Mouse (Mus musculus) gastrocnemius, postnatal 14 days (tissue): ENCODE data around the gene Hist1h3d. TPM values are rescaled to one million over a fixed set of nuclear protein-coding genes. Genes with fewer than 3 reads are reported as not detected.
"Not testable (repeated sequence)": the region's sequence is repeated elsewhere in the genome, so short reads cannot be mapped to it uniquely, and the experiment has no call there.

Source experiments
- DNase-seq: peaks from one replicate; pipeline ENCODE4 v3.0.0; 2021; ENCODE audit warnings: mixed read lengths
- intact Hi-C: fragments of 180-260 bp; cut with DNase I; formaldehyde crosslinking; loops from one replicate; pipeline ENCODE4 v1.15.1; 2025; ENCODE audit warnings: low total_unique reads
- total RNA-seq, 2 experiments: library from RNA; stranded (reverse); gene quantifications; 2 replicates each; pipeline ENCODE4 v1.2.3; 2021

Gene Hist1h3d
- total RNA-seq, 2 experiments from 2014 or later, result 13.5 to 15.2 TPM

- intact Hi-C loops, result no loop called here
- DNase-seq, result peak; percentile 87
Observed at GRCm38 (mm10) chr13:23581408-23582218, 6.0 kb downstream of the Hist1h3d start, which contains the start of gene Hist1h4d. Hist1h4d (plus strand) TSS chr13:23581598.

DNA sequence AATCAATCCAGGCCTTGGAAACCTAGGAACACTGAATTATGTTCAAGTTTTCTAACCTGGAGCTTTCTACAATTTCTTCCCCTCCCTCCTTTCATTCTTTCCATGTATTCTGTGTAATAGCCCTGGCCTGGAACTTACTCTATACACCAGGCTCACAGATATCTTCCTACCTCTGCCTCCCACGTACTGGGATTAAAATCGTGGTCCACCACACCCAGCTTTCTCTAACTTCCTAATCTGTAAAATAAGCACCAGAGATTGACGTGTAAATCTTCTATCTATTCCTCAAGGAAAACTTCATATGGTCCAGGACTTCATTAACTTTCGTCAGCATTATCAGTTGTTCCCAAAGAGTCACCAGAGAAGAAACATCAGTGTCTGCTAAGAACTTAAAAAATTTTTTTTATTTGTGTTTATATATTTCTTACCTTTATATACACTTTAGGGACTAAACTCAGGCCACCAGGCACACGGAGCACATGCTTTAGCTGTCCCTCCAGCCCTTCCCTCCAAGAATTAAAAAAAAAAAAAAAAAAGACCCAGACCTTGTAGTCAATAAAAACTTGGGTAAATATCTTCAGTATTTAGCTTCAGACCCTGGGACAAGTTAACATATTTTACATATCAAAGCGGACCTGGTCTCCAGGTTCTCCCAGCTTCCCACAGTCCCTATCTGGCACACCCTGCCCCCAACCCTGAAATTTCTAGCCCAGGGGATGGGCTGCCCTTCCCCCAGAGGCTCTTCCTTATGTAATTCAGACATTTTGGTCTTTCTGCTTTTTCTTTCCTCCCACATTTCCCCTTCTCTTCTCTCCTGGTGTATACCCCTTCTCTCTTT lies 6.9 kb downstream of the Hist1h3d start:
- intact Hi-C loops, result no loop called here
- DNase-seq, result no peak

GRCm38 (mm10) chr13:23583387-23584068 lies 8.0 kb downstream of the Hist1h3d start:
- DNase-seq, result no peak
- intact Hi-C loops, result no loop called here

DNA sequence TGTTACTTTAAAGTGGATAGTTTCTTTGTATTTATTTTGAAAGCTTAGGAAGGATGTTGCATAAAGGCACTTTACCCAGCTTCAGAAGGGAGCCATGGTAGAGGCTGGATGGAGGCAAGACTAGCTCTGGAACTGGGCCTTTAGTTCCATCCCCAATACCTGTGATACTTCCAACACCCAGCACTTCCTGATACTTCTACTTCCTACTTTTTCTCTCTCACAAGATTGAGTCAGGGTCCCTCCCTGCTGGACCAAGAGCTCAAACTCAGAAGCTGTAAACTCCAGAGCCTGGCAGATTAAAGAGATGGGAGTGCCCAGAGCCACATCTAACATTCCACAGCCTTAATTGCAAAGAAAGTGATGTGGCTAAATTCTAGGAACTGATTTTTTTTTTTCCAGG lies 8.8 kb downstream of the Hist1h3d start:
- no peak for DNase-seq
- intact Hi-C loops, result no loop called here

DNA sequence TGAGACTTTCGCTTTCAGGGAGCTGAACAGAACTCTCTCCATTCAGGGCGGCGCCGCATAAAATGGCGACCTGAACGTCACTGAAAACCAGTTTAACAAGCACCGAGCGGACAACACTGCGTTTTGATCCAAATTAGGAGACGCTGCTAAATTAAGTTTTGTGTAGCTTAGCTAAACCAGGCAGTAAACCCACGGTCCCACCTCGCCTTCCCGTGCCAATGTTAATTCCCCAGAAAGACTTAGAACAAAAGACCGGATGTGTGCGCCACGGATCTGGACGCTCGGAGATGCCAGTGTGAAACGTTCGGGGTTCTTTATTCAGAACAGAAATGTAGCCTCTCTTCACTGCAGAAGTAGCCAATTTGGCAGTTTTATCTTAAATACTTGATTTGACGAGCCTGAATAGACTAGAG lies 9.5 kb downstream of the Hist1h3d start:
- intact Hi-C loops, result no loop called here
- peak; percentile 71 for DNase-seq

DNA sequence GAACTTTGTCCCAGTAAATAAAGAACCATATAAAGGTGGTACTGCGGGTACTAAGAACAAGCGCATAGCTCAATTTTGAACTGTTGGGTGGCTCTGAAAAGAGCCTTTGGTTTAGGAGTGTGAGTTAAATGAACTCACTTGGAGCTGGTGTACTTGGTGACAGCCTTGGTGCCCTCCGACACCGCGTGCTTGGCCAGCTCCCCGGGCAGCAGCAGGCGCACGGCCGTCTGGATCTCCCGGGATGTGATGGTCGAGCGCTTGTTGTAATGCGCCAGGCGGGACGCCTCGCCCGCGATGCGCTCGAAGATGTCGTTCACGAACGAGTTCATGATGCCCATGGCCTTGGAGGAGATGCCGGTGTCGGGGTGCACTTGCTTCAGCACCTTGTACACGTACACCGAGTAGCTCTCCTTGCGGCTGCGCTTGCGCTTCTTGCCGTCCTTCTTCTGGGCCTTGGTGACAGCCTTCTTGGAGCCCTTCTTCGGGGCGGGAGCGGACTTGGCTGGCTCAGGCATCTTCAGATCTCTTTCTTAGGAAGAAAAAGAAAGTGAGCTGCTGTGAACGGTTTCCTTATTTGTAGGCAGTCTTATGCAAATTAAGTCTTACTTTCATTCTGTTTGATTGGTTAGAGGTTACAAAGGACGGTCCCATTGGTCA lies 10.0 kb downstream of the Hist1h3d start:
- intact Hi-C loops, result not testable (repeated sequence)
- peak; percentile 46 for DNase-seq

- no peak for DNase-seq
- intact Hi-C loops, result no loop called here
Observed at GRCm38 (mm10) chr13:23586099-23586939, 10.8 kb downstream of the Hist1h3d start.

- intact Hi-C loops, result no loop called here
- no peak for DNase-seq
Observed at GRCm38 (mm10) chr13:23586940-23587225, 11.3 kb downstream of the Hist1h3d start.

DNA sequence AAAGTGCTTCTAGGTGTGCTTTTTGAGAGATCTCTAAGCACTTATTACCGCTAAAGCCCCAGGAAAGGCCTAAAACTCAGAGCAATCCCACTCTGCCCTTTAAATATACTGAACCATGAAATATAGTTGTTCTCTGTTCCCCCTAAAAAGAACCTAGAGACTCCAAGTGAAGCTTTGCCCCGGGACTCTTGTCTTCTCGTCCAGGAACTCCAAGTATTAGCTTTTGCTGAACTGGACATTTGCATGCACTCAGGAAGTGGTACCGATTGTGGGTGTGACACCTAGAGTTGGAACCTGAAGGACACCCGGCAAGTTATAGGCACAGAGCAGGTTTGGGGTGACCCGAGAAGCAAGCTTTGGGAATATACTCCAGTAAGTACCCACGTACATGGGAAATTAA lies 15.6 kb downstream of the Hist1h3d start:
- no peak for DNase-seq
- intact Hi-C loops, result loop anchor here (10.0 kb wide), 1 partner anchor 166 kb away; the partner anchor contains the start of gene Abt1

DNA sequence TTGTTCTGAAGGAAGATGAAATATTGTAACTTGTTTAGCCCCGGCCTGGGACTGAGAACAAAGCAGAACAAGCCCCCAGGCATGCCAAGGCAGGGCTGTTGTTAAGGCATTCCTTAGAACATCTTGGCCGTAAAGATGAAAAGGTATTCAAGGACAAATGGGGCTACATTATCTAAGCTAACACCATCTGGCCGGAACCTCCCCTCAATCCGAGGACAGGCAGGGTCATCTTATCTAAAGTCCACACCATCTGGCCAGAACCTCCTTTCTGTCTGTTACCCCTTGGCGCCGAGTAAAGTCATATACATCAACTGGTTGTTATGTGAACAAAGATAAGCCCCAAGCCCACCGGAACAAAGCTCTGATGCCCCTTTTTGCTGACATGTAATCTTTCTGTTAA lies 16.3 kb downstream of the Hist1h3d start:
- not testable (repeated sequence) for DNase-seq
- intact Hi-C loops, result loop anchor here (10.0 kb wide), 1 partner anchor 167 kb away; the partner anchor contains the start of gene Abt1

- intact Hi-C loops, result loop anchor here (10.0 kb wide), 1 partner anchor 168 kb away; the partner anchor contains the start of gene Abt1
- no peak for DNase-seq
Observed at GRCm38 (mm10) chr13:23592614-23593013, 17.1 kb downstream of the Hist1h3d start.

- intact Hi-C loops, result loop anchor here (10.0 kb wide), 1 partner anchor 168 kb away; the partner anchor contains the start of gene Abt1
- no peak for DNase-seq
Observed at GRCm38 (mm10) chr13:23593051-23593770, 17.6 kb downstream of the Hist1h3d start.

DNA sequence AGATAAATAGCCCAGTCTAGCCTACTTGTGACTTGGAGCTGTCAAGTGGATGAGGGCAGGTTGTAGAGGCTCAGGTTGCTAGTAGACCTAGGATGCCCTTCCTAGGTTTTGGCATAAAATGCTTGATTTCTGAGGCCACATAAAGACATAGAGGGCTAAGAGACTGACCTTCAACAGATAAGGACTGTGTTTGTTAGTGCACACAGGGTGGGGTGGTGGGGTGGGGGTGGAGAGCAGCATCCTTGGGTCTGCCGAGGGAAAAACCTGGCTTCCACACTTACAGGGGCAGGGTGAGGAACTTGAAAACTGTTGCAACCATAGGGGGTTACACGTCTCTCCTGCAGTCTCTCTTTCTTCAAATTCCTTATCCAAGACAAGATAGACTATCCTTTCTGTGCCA lies 19.6 kb downstream of the Hist1h3d start:
- DNase-seq, result no peak
- intact Hi-C loops, result loop anchor here (10.0 kb wide), 1 partner anchor 170 kb away; the partner anchor contains the start of gene Abt1

GRCm38 (mm10) chr13:23595622-23596372 lies 20.2 kb downstream of the Hist1h3d start:
- no peak for DNase-seq
- intact Hi-C loops, result loop anchor here (10.0 kb wide), 1 partner anchor 171 kb away; the partner anchor contains the start of gene Abt1

DNA sequence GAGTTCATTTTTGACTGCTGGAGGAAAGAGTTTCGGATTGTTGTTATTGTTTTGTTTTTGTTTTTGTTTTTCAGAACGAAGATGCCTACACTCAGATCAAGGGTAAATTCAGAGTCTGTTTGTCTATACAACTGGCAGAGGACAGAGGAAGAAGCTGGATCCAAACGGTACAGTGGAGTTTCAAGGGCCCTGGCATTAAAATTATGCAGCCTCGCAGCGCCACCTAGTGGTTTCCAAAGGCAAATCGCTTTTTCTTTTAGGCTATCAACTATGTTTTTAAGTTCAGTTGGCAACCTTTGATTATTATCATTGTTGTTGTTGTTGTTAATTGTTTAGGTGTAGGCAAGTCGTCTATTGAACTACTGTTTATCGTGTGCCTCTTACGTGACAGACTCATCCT lies 22.4 kb downstream of the Hist1h3d start:
- intact Hi-C loops, result loop anchor here (10.0 kb wide), 1 partner anchor 173 kb away; the partner anchor contains the start of gene Abt1
- DNase-seq, result peak; percentile 68

- intact Hi-C loops, result no loop called here
- no peak for DNase-seq
Observed at GRCm38 (mm10) chr13:23603182-23603699, 27.7 kb downstream of the Hist1h3d start.

GRCm38 (mm10) chr13:23604452-23604851 lies 28.9 kb downstream of the Hist1h3d start:
- no peak for DNase-seq
- intact Hi-C loops, result no loop called here
